Mouse (Mus musculus) stomach, postnatal 0 days (tissue): ENCODE data around the gene Igf2bp2. TPM values are rescaled to one million over a fixed set of nuclear protein-coding genes. Genes with fewer than 3 reads are reported as not detected.

Experiments
- ATAC-seq: fragments of 200-750 bp; cut with Nextera tagmentation; 2 replicates; pipeline ENCODE4 v1.8.0; 2017; ENCODE audit not compliant: low FRiP score, low TSS enrichment
- DNase-seq: peaks from one replicate; pipeline ENCODE4 v3.0.0-alpha.2; 2016; ENCODE audit warnings: low spot score
- H3K27ac ChIP-seq: fragments of 300-500 bp; sonication (generic); replicated peaks from 2 replicates; pipeline ENCODE4 v1.5.1; 2014; ENCODE audit warnings: mild to moderate bottlenecking, control low read depth
- H3K27me3 ChIP-seq: fragments of 300-500 bp; sonication (generic); 2 replicates; pipeline ENCODE4 v1.6.1; 2014; ENCODE audit warnings: low read length; ENCODE audit not compliant: control insufficient read depth, insufficient read depth
- H3K36me3 ChIP-seq: fragments of 300-500 bp; sonication (generic); 2 replicates; pipeline ENCODE4 v1.6.1; 2014; ENCODE audit warnings: low read length, mixed read lengths; ENCODE audit not compliant: control insufficient read depth, insufficient read depth
- H3K4me1 ChIP-seq: fragments of 300-500 bp; sonication (generic); replicated peaks from 2 replicates; pipeline ENCODE4 v1.6.1; 2014; ENCODE audit warnings: antibody characterized with exemption; ENCODE audit not compliant: control insufficient read depth, insufficient read depth
- H3K4me2 ChIP-seq: fragments of 300-500 bp; sonication (generic); replicated peaks from 2 replicates; pipeline ENCODE4 v1.6.1; 2014; ENCODE audit warnings: low read depth, mild to moderate bottlenecking, control low read depth, moderate library complexity
- H3K4me3 ChIP-seq: fragments of 300-500 bp; sonication (generic); 2 replicates; pipeline ENCODE4 v1.5.1; 2014; ENCODE audit warnings: low read depth, low read length, control low read depth
- H3K9ac ChIP-seq: fragments of 300-500 bp; sonication (generic); 2 replicates; pipeline ENCODE4 v1.6.1; 2014; ENCODE audit warnings: mild to moderate bottlenecking, low read length, control low read depth, mixed read lengths
- H3K9me3 ChIP-seq: fragments of 300-500 bp; sonication (generic); 2 replicates; pipeline ENCODE4 v1.6.1; 2016; ENCODE audit warnings: low read length; ENCODE audit not compliant: control insufficient read depth
- CTCF ChIP-seq: IDR thresholded peaks from 2 replicates; pipeline ENCODE4 v1.5.1; 2016; ENCODE audit warnings: antibody characterized with exemption, low read depth, mild to moderate bottlenecking, moderate library complexity
- EP300 ChIP-seq: optimal IDR thresholded peaks from 2 replicates; pipeline ENCODE3; 2016; ENCODE audit warnings: antibody characterized with exemption
- WGBS: fragments of 180-500 bp; shearing (Covaris S2); extraction: QIAGEN DNeasy Blood & Tissue Kit; methylation state at CpG from one replicate; pipeline ENCODE4 v1.1.7; 2014; 5-methylcytosine and 5-hydroxymethylcytosine counted together
- polyA plus RNA-seq: library from polyadenylated mRNA; unstranded; fragments of >200 nt; fragmentation: Nextera tagmentation; extraction: Ambion mirVana; gene quantifications from 2 replicates; pipeline ENCODE4 v1.2.1, GENCODE M21; 2015

Gene Igf2bp2
- polyA plus RNA-seq, result 32.4 and 34.6 TPM in 2 replicates

- peak within 1 kb of the TSS; percentile 95 for H3K27ac ChIP-seq
- H3K9me3 ChIP-seq, result no peaks in the 10 kb centered on the region
- no peaks in the 10 kb centered on the region for H3K36me3 ChIP-seq
- peak; percentile 87 for ATAC-seq
- H3K4me2 ChIP-seq, result peak within 1 kb of the TSS; percentile 80
- peak within 1 kb of the TSS; percentile 97 for H3K9ac ChIP-seq
- H3K4me3 ChIP-seq, result peak within 1 kb of the TSS; percentile 99
- DNase-seq, result peak; percentile 90
- H3K27me3 ChIP-seq, result no peaks in the 10 kb centered on the region
- no peak for TF ChIP-seq EP300
- TF ChIP-seq CTCF, result no peak
- WGBS, result under 1% methylated on average over 83 of the region's 131 CpGs
- no peaks in the 10 kb centered on the region for H3K4me1 ChIP-seq
Observed at GRCm38 (mm10) chr16:22162512-22163455, at the start of gene Igf2bp2. Gene Igf2bp2 (minus strand): TSS chr16:22163299.

DNA sequence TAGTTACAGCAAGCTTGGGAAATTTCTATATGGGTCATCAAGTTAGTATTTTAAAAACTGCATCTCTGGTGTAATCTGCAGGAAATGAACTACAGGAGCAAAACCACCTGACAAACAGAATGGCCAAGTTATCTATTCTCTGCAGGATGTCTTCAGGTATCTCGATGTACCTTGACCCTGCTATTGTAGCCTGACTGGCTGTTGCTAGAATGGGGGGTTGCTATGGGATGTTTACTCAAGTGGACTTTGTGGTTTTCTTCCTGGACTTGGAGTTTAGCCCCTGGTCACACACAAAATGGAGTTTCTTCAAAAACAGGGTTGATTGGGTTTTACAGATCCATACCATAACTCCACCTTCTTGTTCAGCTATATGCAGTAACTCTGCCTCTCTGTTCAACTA lies 40.4 kb upstream of the Igf2bp2 start:
- DNase-seq (no peak), ATAC-seq (no peak)
- H3K27ac ChIP-seq, result no peak overlapping the region
- no peaks in the 10 kb centered on the region for H3K36me3 ChIP-seq
- H3K9me3 ChIP-seq, result 0 out of 2 replicates have a peak, but pooled peaks cover 3% of the 10 kb centered on the region
- H3K4me3 ChIP-seq, result no peak overlapping the region
- 85% methylated on average over 1 of the region's 1 CpGs for WGBS
- no peaks in the 10 kb centered on the region for H3K4me1 ChIP-seq
- TF ChIP-seq EP300 (no peak), CTCF (no peak)
- H3K4me2 ChIP-seq, result no peak overlapping the region
- H3K27me3 ChIP-seq, result no peaks in the 10 kb centered on the region
- H3K9ac ChIP-seq, result no peak overlapping the region

DNA sequence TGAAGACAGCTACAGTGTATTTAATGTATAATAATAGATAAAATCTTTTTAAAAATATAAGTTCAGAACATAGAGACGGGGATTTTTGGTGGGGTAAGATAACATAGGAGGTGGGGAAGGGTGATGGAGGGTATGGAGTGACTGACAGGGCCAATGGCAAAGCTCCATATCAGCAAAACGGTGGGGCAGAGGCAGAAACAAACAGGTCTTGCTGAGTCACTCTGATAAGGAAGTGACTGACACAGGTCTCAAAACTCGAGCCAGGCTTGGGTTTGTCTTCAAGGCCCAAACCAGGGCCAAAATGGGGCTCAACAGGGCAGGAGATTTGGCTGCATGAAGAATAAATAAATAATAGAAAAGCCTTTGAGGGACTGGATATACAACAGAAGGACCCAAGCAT lies 38.8 kb upstream of the Igf2bp2 start:
- H3K27me3 ChIP-seq, result no peaks in the 10 kb centered on the region
- no peaks in the 10 kb centered on the region for H3K36me3 ChIP-seq
- 0 out of 2 replicates have a peak, but pooled peaks cover under 1% of the 10 kb centered on the region for H3K9me3 ChIP-seq
- no peak overlapping the region for H3K27ac ChIP-seq
- DNase-seq (no peak), ATAC-seq (no peak)
- no peak overlapping the region for H3K4me3 ChIP-seq
- H3K9ac ChIP-seq, result no peak overlapping the region
- no peaks in the 10 kb centered on the region for H3K4me1 ChIP-seq
- H3K4me2 ChIP-seq, result no peak overlapping the region
- WGBS, result 53% methylated on average over 3 of the region's 3 CpGs
- no peak for TF ChIP-seq EP300
- no peak for TF ChIP-seq CTCF

- no peak for DNase-seq
- H3K9me3 ChIP-seq, result no peaks in the 10 kb centered on the region
- H3K27me3 ChIP-seq, result no peaks in the 10 kb centered on the region
- no peak for TF ChIP-seq EP300
- TF ChIP-seq CTCF, result no peak
- H3K36me3 ChIP-seq, result no peaks in the 10 kb centered on the region
- H3K4me3 ChIP-seq, result no peak overlapping the region
- no peaks in the 10 kb centered on the region for H3K4me1 ChIP-seq
- WGBS, result 73% methylated on average over 1 of the region's 1 CpGs
- no peak overlapping the region for H3K4me2 ChIP-seq
- no peak for ATAC-seq
- no peak overlapping the region for H3K9ac ChIP-seq
- no peak overlapping the region for H3K27ac ChIP-seq
Observed at GRCm38 (mm10) chr16:22200476-22200875, 37.4 kb upstream of the Igf2bp2 start.

- 72% methylated on average over 12 of the region's 12 CpGs for WGBS
- H3K36me3 ChIP-seq, result no peaks in the 10 kb centered on the region
- no peak overlapping the region for H3K9ac ChIP-seq
- no peak overlapping the region for H3K4me2 ChIP-seq
- H3K27ac ChIP-seq, result no peak overlapping the region
- no peaks in the 10 kb centered on the region for H3K9me3 ChIP-seq
- TF ChIP-seq EP300, result no peak
- TF ChIP-seq CTCF, result no peak
- H3K4me1 ChIP-seq, result no peaks in the 10 kb centered on the region
- H3K27me3 ChIP-seq, result no peaks in the 10 kb centered on the region
- H3K4me3 ChIP-seq, result no peak overlapping the region
- no peak for DNase-seq
- ATAC-seq, result no peak
Observed at GRCm38 (mm10) chr16:22187366-22187765, 24.3 kb upstream of the Igf2bp2 start.

DNA sequence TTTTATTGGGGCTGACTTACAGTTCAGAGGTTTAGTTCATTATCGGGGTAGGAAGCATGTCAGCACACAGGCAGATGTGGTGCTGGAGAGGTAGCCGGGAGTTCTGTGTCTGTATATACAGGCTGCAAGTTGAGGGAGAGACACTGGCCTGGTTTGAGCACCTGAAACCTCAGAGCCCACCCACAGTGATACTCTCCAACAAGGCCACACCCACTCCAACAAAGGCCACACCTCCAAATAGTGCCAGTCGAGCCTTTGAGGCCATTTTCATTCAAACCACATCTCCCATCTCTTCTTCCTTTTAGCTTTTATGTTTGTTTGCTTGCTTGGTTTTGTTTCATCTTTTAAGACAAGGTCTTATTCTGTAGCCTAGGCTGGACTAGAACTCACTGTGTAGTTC lies 22.3 kb upstream of the Igf2bp2 start:
- H3K4me1 ChIP-seq, result no peaks in the 10 kb centered on the region
- H3K9me3 ChIP-seq, result no peaks in the 10 kb centered on the region
- no peak overlapping the region for H3K4me2 ChIP-seq
- H3K4me3 ChIP-seq, result no peak overlapping the region
- 84% methylated on average over 3 of the region's 3 CpGs for WGBS
- no peaks in the 10 kb centered on the region for H3K36me3 ChIP-seq
- ATAC-seq (no peak), DNase-seq (no peak)
- no peak overlapping the region for H3K27ac ChIP-seq
- no peak overlapping the region for H3K9ac ChIP-seq
- TF ChIP-seq EP300 (no peak), CTCF (no peak)
- H3K27me3 ChIP-seq, result no peaks in the 10 kb centered on the region
